In genomic region chr14:51092073-51092620, GRCm38 (mm10) we compare ENCODE assay signal across 11 mouse cellular contexts. TPM values are rescaled to one million over a fixed set of nuclear protein-coding genes. Genes with fewer than 3 reads are reported as not detected.
DNase-seq lines count a peak whose midpoint lies in the region; ATAC-seq and TF ChIP-seq lines count a peak whose summit lies in the region.
"Had no signal": no experiment of that assay in that cellular context is flagged by ENCODE, and none has a peak within 500 bp of the region (broad histone marks: within the 10 kb centered on the region; RNA-seq: fewer than 3 reads in every experiment).

No protein-coding gene starts in this region.

- no peaks in the 10 kb centered on the region for H3K9me3 ChIP-seq in hindbrain, embryonic 16.5 days (ENCODE audit: control insufficient read depth, low read length)
- H3K9me3 ChIP-seq in midbrain, postnatal 0 days (ENCODE audit: low read length): no peaks in the 10 kb centered on the region

- no peak for ATAC-seq in hindbrain, embryonic 16.5 days
- no peak for ATAC-seq in midbrain, postnatal 0 days (ENCODE audit: low FRiP score)

- no peaks in the 10 kb centered on the region for H3K27me3 ChIP-seq in hindbrain, embryonic 16.5 days (replicated peaks; ENCODE audit: control insufficient read depth, insufficient read depth, low read length)
- no peaks in the 10 kb centered on the region for H3K27me3 ChIP-seq in midbrain, postnatal 0 days (ENCODE audit: insufficient read depth, low read length)

- no peak for TF ChIP-seq CTCF in layer of hippocampus, adult 2 months (conservative IDR thresholded peaks at IDR 0.05)
- TF ChIP-seq CTCF in midbrain, postnatal 0 days (IDR thresholded peaks at IDR 0.05): no peak

- H3K36me3 ChIP-seq in hindbrain, embryonic 16.5 days (ENCODE audit: control insufficient read depth, insufficient read depth, low read length): no peaks in the 10 kb centered on the region
- H3K36me3 ChIP-seq in midbrain, postnatal 0 days (ENCODE audit: insufficient read depth, low read length): no peaks in the 10 kb centered on the region

- peak; percentile 10 for DNase-seq in embryo, embryonic 10.5 days (ENCODE audit: low spot score)
- no peak for DNase-seq in embryo, embryonic 11 days
- no peak for DNase-seq in layer of hippocampus, adult 2 months (ENCODE audit: low spot score in 2 of 2)
- DNase-seq in layer of hippocampus, postnatal 25 days (ENCODE audit: extremely low spot score in 1 of 2, low spot score in 1 of 2): no peak
- no peak for DNase-seq in midbrain, postnatal 0 days (ENCODE audit: low spot score)
- no peak for DNase-seq in left cerebral cortex, adult 8-10 months (ENCODE audit: low spot score in 2 of 2)
- no peak for DNase-seq in frontal cortex, adult 2 months (ENCODE audit: extremely low spot score in 1 of 2, low spot score in 1 of 2)
- DNase-seq: thymus, postnatal 36 days had no signal

- H3K4me3 ChIP-seq in layer of hippocampus, adult 2 months: peak overlapping the region; percentile 73
- peak overlapping the region; percentile 84 for H3K4me3 ChIP-seq in hindbrain, embryonic 16.5 days (ENCODE audit: low read length)
- peak overlapping the region; percentile 74 for H3K4me3 ChIP-seq in midbrain, postnatal 0 days (ENCODE audit: low read depth, low read length)

- H3K4me2 ChIP-seq in hindbrain, embryonic 16.5 days (ENCODE audit: low read length): peak overlapping the region; percentile 78
- H3K4me2 ChIP-seq in midbrain, postnatal 0 days (ENCODE audit: low read depth, low read length, poor library complexity, severe bottlenecking): peak overlapping the region; percentile 64

- peak overlapping the region; percentile 75 for H3K27ac ChIP-seq in layer of hippocampus, adult 2 months
- no peak overlapping the region for H3K27ac ChIP-seq in hindbrain, embryonic 16.5 days (ENCODE audit: low read depth, low read length)
- H3K27ac ChIP-seq in midbrain, postnatal 0 days (ENCODE audit: low read depth, low read length): no peak overlapping the region

- no peaks in the 10 kb centered on the region; the same call in 1 of the 2 replicates for H3K4me1 ChIP-seq in hindbrain, embryonic 16.5 days (ENCODE audit: control insufficient read depth, insufficient read depth, low read depth, low read length)
- H3K4me1 ChIP-seq in midbrain, postnatal 0 days (ENCODE audit: insufficient read depth, low read length): no peaks in the 10 kb centered on the region

- WGBS in hindbrain, embryonic 16.5 days: 51% methylated on average over 8 of the region's 8 CpGs
- WGBS in midbrain, postnatal 0 days: 57% methylated on average over 8 of the region's 8 CpGs

- H3K9ac ChIP-seq in hindbrain, embryonic 16.5 days (ENCODE audit: low read depth, low read length): no peak overlapping the region
- H3K9ac ChIP-seq in midbrain, postnatal 0 days (replicated peaks; ENCODE audit: low read length, poor library complexity, severe bottlenecking): no peak overlapping the region

RNA-seq across cellular contexts. Expression of gene Ang, which starts 1.2 kb away (rescaled TPM):
- 1 to 10 TPM; 3.5 to 4.8 TPM for total RNA-seq in layer of hippocampus, adult 2 months (2021)
- total RNA-seq in layer of hippocampus, postnatal 25 days (2021): 1 to 10 TPM; 3.4 to 4.7 TPM
- 5.1 and 6.2 TPM in 2 replicates for polyA plus RNA-seq in hindbrain, embryonic 16.5 days (2015; fragmentation: Nextera tagmentation; extraction: Ambion mirVana)
- 2.1 and 3.2 TPM in 2 replicates for total RNA-seq in midbrain, postnatal 0 days (2014; rRNA removed)
- 2.3 and 3.3 TPM in 2 replicates for polyA plus RNA-seq in midbrain, postnatal 0 days (2015; fragmentation: Nextera tagmentation; extraction: Ambion mirVana)
- 1 to 10 TPM; 4.6 to 9.5 (median 5.3) TPM for total RNA-seq in left cerebral cortex, adult 8-10 months (2022)
- polyA plus RNA-seq in frontal cortex, adult 2 months (2012; rRNA removed): 4.2 and 6.9 TPM in 2 replicates
- total RNA-seq: hematopoietic stem cell, adult 5-6 weeks had no signal

RNA-seq across cellular contexts. Expression of gene Rnase4, which starts 1.3 kb away (rescaled TPM):
- 10 to 100 TPM; 15.0 to 18.0 TPM for total RNA-seq in layer of hippocampus, adult 2 months (2021)
- total RNA-seq in layer of hippocampus, postnatal 25 days (2021): 10 to 100 TPM; 17.0 to 19.4 TPM
- polyA plus RNA-seq in hindbrain, embryonic 16.5 days (2015; fragmentation: Nextera tagmentation; extraction: Ambion mirVana): 18.2 and 19.8 TPM in 2 replicates
- 27.2 and 29.3 TPM in 2 replicates for total RNA-seq in midbrain, postnatal 0 days (2014; rRNA removed)
- polyA plus RNA-seq in midbrain, postnatal 0 days (2015; fragmentation: Nextera tagmentation; extraction: Ambion mirVana): 14.9 and 15.1 TPM in 2 replicates
- total RNA-seq in left cerebral cortex, adult 8-10 months (2022): 10 to 100 TPM; 15.6 to 31.6 (median 22.1) TPM
- polyA plus RNA-seq in frontal cortex, adult 2 months (2012; rRNA removed): 20.3 and 27.1 TPM in 2 replicates

RNA-seq across cellular contexts. Expression of gene Olfr750, which starts 17.9 kb away (rescaled TPM):
- not detected for total RNA-seq in layer of hippocampus, adult 2 months (2021)
- total RNA-seq in layer of hippocampus, postnatal 25 days (2021): not detected
- 0.03 TPM in 1 of 2 replicates, not detected in the other for polyA plus RNA-seq in hindbrain, embryonic 16.5 days (2015; fragmentation: Nextera tagmentation; extraction: Ambion mirVana)
- total RNA-seq in midbrain, postnatal 0 days (2014; rRNA removed): 0.66 TPM in 1 of 2 replicates, not detected in the other
- polyA plus RNA-seq in midbrain, postnatal 0 days (2015; fragmentation: Nextera tagmentation; extraction: Ambion mirVana): 0.02 and 0.07 TPM in 2 replicates
- not detected for total RNA-seq in left cerebral cortex, adult 8-10 months (2022)
- polyA plus RNA-seq in frontal cortex, adult 2 months (2012; rRNA removed): not detected in 2 replicates
- total RNA-seq: hematopoietic stem cell, adult 5-6 weeks had no signal
- polyA plus RNA-seq: limb, embryonic 11.5 days had no signal

RNA-seq across cellular contexts. Expression of gene Eddm3b, which starts 22.1 kb away (rescaled TPM):
- total RNA-seq in layer of hippocampus, adult 2 months (2021): not detected
- total RNA-seq in layer of hippocampus, postnatal 25 days (2021): not detected
- not detected in 2 replicates for polyA plus RNA-seq in hindbrain, embryonic 16.5 days (2015; fragmentation: Nextera tagmentation; extraction: Ambion mirVana)
- not detected in 2 replicates for total RNA-seq in midbrain, postnatal 0 days (2014; rRNA removed)
- 0.11 TPM in 1 of 2 replicates, not detected in the other for polyA plus RNA-seq in midbrain, postnatal 0 days (2015; fragmentation: Nextera tagmentation; extraction: Ambion mirVana)
- total RNA-seq in left cerebral cortex, adult 8-10 months (2022): not detected
- not detected in 2 replicates for polyA plus RNA-seq in frontal cortex, adult 2 months (2012; rRNA removed)
- total RNA-seq: hematopoietic stem cell, adult 5-6 weeks had no signal
- polyA plus RNA-seq: limb, embryonic 11.5 days had no signal

RNA-seq across cellular contexts. Expression of gene Rnase6, which starts 31.6 kb away (rescaled TPM):
- total RNA-seq in layer of hippocampus, adult 2 months (2021): not detected
- total RNA-seq in layer of hippocampus, postnatal 25 days (2021): under 1 TPM in 1 of 2 experiments, not detected in 1; 0.25 TPM
- 0.84 and 0.93 TPM in 2 replicates for polyA plus RNA-seq in hindbrain, embryonic 16.5 days (2015; fragmentation: Nextera tagmentation; extraction: Ambion mirVana)
- 1.3 and 2.5 TPM in 2 replicates for total RNA-seq in midbrain, postnatal 0 days (2014; rRNA removed)
- polyA plus RNA-seq in midbrain, postnatal 0 days (2015; fragmentation: Nextera tagmentation; extraction: Ambion mirVana): 1.9 and 2.5 TPM in 2 replicates
- total RNA-seq in left cerebral cortex, adult 8-10 months (2022): under 1 TPM in 2 of 4 experiments, not detected in 2; 0.24 to 0.32 TPM
- 0.38 and 0.56 TPM in 2 replicates for polyA plus RNA-seq in frontal cortex, adult 2 months (2012; rRNA removed)
